Mouse (Mus musculus): ENCODE results near the gene Zfp428. TPM values are rescaled to one million over a fixed set of nuclear protein-coding genes. Genes with fewer than 3 reads are reported as not detected.

Zfp428 gene
- polyA plus RNA-seq, 1 experiment from 2014 or later = 83.8 TPM

DNA sequence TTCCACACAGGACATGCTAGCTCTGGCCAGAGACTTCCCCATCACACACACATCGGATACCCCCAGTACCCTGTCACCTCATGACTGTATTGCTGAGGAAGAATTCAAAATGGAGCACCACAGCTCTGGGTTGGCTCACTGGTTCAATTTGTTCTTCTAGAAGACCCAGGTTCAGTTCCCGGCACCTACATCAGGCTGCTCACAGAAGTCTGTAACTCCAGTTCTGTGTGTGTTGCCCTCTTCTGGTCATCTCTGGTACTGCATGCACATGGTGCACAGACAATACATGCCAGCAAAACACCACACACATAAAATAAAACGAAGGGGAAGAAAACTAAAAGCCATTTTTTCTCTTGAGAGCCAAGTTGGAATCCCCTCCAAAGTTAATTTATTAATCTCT lies 37.7 kb upstream of the Zfp428 start:
- H3K4me3 ChIP-seq (ENCODE audit: low read depth, low read length) = no peak overlapping the region
- 81% methylated on average over 3 of the region's 3 CpGs for WGBS
- H3K36me3 ChIP-seq (ENCODE audit: control insufficient read depth, insufficient read depth, low read length) = no peaks in the 10 kb centered on the region
- no peaks in the 10 kb centered on the region for H3K9me3 ChIP-seq (ENCODE audit: control insufficient read depth, low read length)
- DNase-seq (ENCODE audit: low spot score, missing footprints) (peak; percentile 85), ATAC-seq (ENCODE audit: low FRiP score) (no peak)
- H3K27me3 ChIP-seq (ENCODE audit: control insufficient read depth, insufficient read depth, low read length) = no peaks in the 10 kb centered on the region
- H3K4me1 ChIP-seq (ENCODE audit: control insufficient read depth, insufficient read depth, low read length) = no peaks in the 10 kb centered on the region
- H3K27ac ChIP-seq (ENCODE audit: low read depth, low read length) = no peak overlapping the region
- no peak overlapping the region for H3K4me2 ChIP-seq
- H3K9ac ChIP-seq (ENCODE audit: low read length) = no peak overlapping the region

DNA sequence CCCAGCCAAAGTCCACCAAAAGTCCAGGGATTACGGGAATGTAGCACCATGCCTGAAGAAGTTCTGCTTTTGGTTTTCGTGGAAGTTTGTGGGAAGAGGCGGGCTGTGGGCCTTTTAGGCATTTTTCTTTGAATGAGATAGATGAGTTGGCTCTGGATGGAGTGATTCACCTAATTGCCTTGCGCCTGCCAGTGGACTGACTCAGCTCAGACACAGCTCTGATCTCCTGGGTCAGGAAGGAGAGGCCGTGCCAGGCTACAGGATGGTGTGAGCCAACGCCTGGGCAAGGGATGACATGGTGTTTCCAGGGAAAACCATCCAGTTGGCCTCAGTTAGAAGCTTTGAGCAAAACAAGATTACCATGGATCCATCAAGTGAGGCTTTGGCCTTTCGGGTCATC lies 36.5 kb upstream of the Zfp428 start:
- Histone ChIP-seq H3K4me1 (ENCODE audit: control insufficient read depth, insufficient read depth, low read length) (no peaks in the 10 kb centered on the region), H3K36me3 (ENCODE audit: control insufficient read depth, insufficient read depth, low read length) (no peaks in the 10 kb centered on the region), H3K9me3 (ENCODE audit: control insufficient read depth, low read length) (no peaks in the 10 kb centered on the region), H3K27me3 (ENCODE audit: control insufficient read depth, insufficient read depth, low read length) (no peaks in the 10 kb centered on the region), H3K4me3 (ENCODE audit: low read depth, low read length) (no peak overlapping the region), H3K9ac (ENCODE audit: low read length) (no peak overlapping the region), H3K4me2 (no peak overlapping the region), H3K27ac (ENCODE audit: low read depth, low read length) (no peak overlapping the region)
- ATAC-seq (ENCODE audit: low FRiP score) = no peak
- WGBS = 93% methylated on average over 7 of the region's 7 CpGs
- peak; percentile 37 for DNase-seq (ENCODE audit: low spot score, missing footprints)

DNA sequence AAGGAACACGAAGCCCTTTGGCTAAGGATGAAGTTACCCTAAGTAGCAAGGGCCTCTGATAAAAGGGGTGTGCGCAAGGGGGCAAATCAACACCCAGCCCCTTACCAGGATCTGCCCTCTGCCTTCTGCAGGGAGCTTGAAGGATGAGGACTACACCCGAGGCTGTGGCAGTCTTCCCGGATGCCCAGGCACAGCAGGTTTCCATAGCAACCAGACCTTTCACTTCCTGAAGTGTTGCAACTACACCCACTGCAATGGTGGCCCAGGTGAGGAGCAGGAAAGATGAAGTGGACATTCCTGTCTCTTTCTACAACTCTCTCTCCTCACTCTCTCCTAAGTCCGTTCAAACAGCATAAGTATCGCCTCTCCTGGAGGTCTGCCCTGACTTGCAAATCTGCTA lies 34.4 kb upstream of the Zfp428 start:
- ATAC-seq (ENCODE audit: low FRiP score) (no peak), DNase-seq (ENCODE audit: low spot score, missing footprints) (peak; percentile 54)
- Histone ChIP-seq H3K4me3 (ENCODE audit: low read depth, low read length) (no peak overlapping the region), H3K4me1 (ENCODE audit: control insufficient read depth, insufficient read depth, low read length) (no peaks in the 10 kb centered on the region), H3K27ac (ENCODE audit: low read depth, low read length) (no peak overlapping the region), H3K36me3 (ENCODE audit: control insufficient read depth, insufficient read depth, low read length) (no peaks in the 10 kb centered on the region), H3K4me2 (no peak overlapping the region), H3K9me3 (ENCODE audit: control insufficient read depth, low read length) (no peaks in the 10 kb centered on the region), H3K27me3 (ENCODE audit: control insufficient read depth, insufficient read depth, low read length) (no peaks in the 10 kb centered on the region), H3K9ac (ENCODE audit: low read length) (no peak overlapping the region)
- WGBS = 90% methylated on average over 6 of the region's 6 CpGs

DNA sequence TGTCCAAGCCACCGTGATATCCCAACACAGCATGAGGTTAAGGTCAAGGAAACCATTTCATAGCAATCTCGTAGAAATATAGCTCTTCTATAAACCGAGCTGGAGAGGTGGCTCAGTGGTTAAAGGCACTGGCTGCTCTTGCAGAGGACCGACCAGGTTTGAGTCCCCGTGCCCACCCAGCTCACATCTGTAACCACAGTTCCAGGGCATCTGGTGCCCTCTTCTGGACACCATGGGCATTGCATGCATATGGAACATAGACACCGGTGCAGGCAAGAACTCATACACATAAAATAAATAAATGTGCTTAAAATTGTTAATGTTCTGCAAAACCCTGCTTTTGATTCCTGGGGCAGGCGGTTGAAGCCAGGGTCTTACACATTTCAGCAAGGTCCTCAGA lies 33.9 kb upstream of the Zfp428 start:
- peak; percentile 88 for DNase-seq (ENCODE audit: low spot score, missing footprints)

DNA sequence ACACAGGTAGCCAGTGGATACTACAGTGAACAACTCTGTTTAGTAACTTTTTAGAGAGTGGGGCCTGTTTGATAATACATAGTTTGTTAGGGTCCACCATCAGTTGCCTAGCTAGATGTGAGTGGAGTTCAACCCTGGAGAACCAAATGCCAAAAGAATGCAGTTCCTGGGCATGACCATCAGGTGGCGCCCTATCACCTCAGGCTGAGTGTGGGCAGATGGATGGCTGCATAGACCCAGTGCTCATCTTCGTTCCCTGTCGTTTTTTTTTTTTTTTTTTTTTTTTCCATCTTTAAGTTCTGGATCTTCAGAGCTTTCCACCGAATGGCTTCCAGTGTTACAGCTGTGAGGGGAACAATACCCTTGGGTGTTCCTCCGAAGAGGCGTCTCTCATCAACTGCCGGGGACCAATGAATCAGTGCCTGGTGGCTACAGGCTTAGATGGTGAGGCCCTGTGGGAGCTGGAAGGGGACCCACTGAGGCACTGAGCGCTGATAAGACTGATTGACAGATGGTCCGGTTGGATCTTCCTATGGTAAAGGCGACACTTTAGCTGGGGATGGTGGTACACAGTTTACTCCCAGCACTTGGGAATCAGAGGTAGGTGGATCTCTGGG lies 32.8 kb upstream of the Zfp428 start:
- 52% methylated on average over 10 of the region's 10 CpGs for WGBS
- ATAC-seq (ENCODE audit: low FRiP score) = peak; percentile 69

More for the DNA sequence above, 33.9 kb upstream of the Zfp428 start:
- H3K4me2 ChIP-seq = no peak overlapping the region
- H3K27me3 ChIP-seq (ENCODE audit: control insufficient read depth, insufficient read depth, low read length) = no peaks in the 10 kb centered on the region
- no peaks in the 10 kb centered on the region for H3K36me3 ChIP-seq (ENCODE audit: control insufficient read depth, insufficient read depth, low read length)
- no peak overlapping the region for H3K27ac ChIP-seq (ENCODE audit: low read depth, low read length)
- H3K9me3 ChIP-seq (ENCODE audit: control insufficient read depth, low read length) = no peaks in the 10 kb centered on the region
- ATAC-seq (ENCODE audit: low FRiP score) = peak; percentile 27; the same call in 1 of the 2 replicates
- H3K4me1 ChIP-seq (ENCODE audit: control insufficient read depth, insufficient read depth, low read length) = no peaks in the 10 kb centered on the region
- H3K4me3 ChIP-seq (ENCODE audit: low read depth, low read length) = no peak overlapping the region
- 74% methylated on average over 7 of the region's 7 CpGs for WGBS
- H3K9ac ChIP-seq (ENCODE audit: low read length) = no peak overlapping the region

DNA sequence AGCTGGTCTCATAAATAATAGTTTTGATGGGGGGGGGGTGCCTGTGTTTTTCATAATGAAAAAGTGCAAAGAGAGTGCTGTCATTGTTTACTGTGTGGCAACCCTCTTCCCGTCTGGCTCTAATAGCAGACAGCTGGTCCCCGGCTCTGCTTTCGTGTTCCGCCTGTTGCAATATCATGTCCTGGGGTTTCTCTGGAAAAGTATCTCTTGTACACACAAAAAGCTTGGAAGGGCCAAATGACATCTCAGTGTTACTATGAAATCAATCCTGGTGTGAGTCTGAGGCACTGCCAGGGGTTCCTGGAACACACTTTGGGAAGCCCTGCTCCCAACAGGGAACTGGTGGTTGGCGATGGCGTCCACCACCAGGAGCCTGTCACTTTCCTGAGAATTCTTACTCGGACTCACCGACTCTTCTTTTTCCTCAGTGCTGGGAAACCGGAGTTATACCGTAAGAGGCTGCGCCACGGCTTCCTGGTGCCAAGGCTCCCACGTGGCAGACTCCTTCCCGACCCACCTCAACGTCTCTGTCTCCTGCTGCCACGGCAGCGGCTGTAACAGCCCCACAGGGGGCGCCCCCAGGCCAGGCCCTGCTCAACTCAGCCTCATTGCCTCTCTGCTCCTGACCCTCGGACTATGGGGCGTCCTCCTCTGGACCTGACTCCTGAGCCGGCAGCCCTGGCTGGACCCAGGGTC lies 31.8 kb upstream of the Zfp428 start:
- no peak overlapping the region for H3K4me2 ChIP-seq
- no peak for ATAC-seq (ENCODE audit: low FRiP score)
- H3K4me1 ChIP-seq (ENCODE audit: control insufficient read depth, insufficient read depth, low read length) = no peaks in the 10 kb centered on the region
- WGBS = 37% methylated on average over 21 of the region's 21 CpGs
- peak; percentile 82 for DNase-seq (ENCODE audit: low spot score, missing footprints)
- H3K27ac ChIP-seq (ENCODE audit: low read depth, low read length) = no peak overlapping the region
- no peak overlapping the region for H3K4me3 ChIP-seq (ENCODE audit: low read depth, low read length)
- H3K27me3 ChIP-seq (ENCODE audit: control insufficient read depth, insufficient read depth, low read length) = no peaks in the 10 kb centered on the region
- no peaks in the 10 kb centered on the region for H3K36me3 ChIP-seq (ENCODE audit: control insufficient read depth, insufficient read depth, low read length)
- no peak overlapping the region for H3K9ac ChIP-seq (ENCODE audit: low read length)
- H3K9me3 ChIP-seq (ENCODE audit: control insufficient read depth, low read length) = no peaks in the 10 kb centered on the region

More for the DNA sequence above, 32.8 kb upstream of the Zfp428 start:
- Histone ChIP-seq H3K27me3 (ENCODE audit: control insufficient read depth, insufficient read depth, low read length) (no peaks in the 10 kb centered on the region), H3K4me2 (no peak overlapping the region), H3K4me1 (ENCODE audit: control insufficient read depth, insufficient read depth, low read length) (no peaks in the 10 kb centered on the region), H3K9me3 (ENCODE audit: control insufficient read depth, low read length) (no peaks in the 10 kb centered on the region), H3K9ac (ENCODE audit: low read length) (no peak overlapping the region), H3K4me3 (ENCODE audit: low read depth, low read length) (no peak overlapping the region), H3K27ac (ENCODE audit: low read depth, low read length) (no peak overlapping the region), H3K36me3 (ENCODE audit: control insufficient read depth, insufficient read depth, low read length) (no peaks in the 10 kb centered on the region)
- DNase-seq (ENCODE audit: low spot score, missing footprints) = peak; percentile 92

DNA sequence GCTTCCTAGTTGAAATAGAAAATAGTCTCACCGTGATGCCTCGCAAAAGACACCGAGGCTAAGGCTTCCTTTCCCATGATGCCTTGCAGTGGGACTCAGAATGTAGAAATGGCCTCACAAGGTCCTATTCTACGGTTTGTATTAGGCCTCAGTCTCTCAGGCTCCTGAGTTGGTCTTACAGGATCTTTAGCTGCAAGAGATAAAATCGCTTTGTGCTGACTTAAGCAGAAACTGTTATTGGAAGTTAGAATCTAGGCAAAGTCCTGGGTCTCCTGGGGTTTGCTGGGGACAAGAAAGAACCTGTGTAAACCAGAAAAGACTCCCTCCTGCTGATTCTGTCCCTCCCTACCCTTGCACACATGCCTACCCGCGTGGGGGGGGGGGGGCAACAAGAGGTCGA lies 30.5 kb upstream of the Zfp428 start:
- peaks cover 3% of the 10 kb centered on the region for H3K4me1 ChIP-seq (ENCODE audit: control insufficient read depth, insufficient read depth, low read length)
- no peak overlapping the region for H3K4me3 ChIP-seq (ENCODE audit: low read depth, low read length)
- no peaks in the 10 kb centered on the region for H3K9me3 ChIP-seq (ENCODE audit: control insufficient read depth, low read length)
- no peak overlapping the region for H3K27ac ChIP-seq (ENCODE audit: low read depth, low read length)
- no peak overlapping the region for H3K9ac ChIP-seq (ENCODE audit: low read length)
- no peak overlapping the region for H3K4me2 ChIP-seq
- 84% methylated on average over 8 of the region's 8 CpGs for WGBS
- H3K27me3 ChIP-seq (ENCODE audit: control insufficient read depth, insufficient read depth, low read length) = peaks cover 7% of the 10 kb centered on the region
- H3K36me3 ChIP-seq (ENCODE audit: control insufficient read depth, insufficient read depth, low read length) = no peaks in the 10 kb centered on the region
- ATAC-seq (ENCODE audit: low FRiP score) = no peak
- DNase-seq (ENCODE audit: low spot score, missing footprints) = peak; percentile 65

DNA sequence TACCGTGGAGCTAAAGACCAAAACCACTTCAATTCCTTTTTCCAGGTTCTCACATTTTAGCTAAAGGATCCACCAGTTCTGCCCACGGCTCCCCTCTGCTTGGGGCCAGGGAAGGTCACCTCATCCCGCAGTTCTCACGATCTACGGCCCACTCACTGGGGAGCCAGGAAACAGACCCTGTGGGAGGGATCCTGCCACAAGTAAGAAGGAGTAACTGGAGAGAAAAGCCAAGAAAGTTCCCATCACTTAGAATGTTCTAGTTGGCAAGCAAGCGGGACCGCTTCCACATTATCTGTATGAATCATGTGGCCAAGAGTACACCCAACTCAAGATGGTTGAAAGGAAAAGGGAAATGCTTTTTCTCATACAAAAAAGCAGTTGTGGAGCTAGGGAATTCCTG lies 29.9 kb upstream of the Zfp428 start:
- H3K9me3 ChIP-seq (ENCODE audit: control insufficient read depth, low read length) = no peaks in the 10 kb centered on the region
- H3K4me1 ChIP-seq (ENCODE audit: control insufficient read depth, insufficient read depth, low read length) = peaks cover 5% of the 10 kb centered on the region
- no peak overlapping the region for H3K27ac ChIP-seq (ENCODE audit: low read depth, low read length)
- no peak overlapping the region for H3K4me2 ChIP-seq
- DNase-seq (ENCODE audit: low spot score, missing footprints) (no peak), ATAC-seq (ENCODE audit: low FRiP score) (no peak)
- WGBS = 81% methylated on average over 7 of the region's 7 CpGs
- peaks cover 7% of the 10 kb centered on the region for H3K27me3 ChIP-seq (ENCODE audit: control insufficient read depth, insufficient read depth, low read length)
- no peak overlapping the region for H3K4me3 ChIP-seq (ENCODE audit: low read depth, low read length)
- H3K9ac ChIP-seq (ENCODE audit: low read length) = no peak overlapping the region
- H3K36me3 ChIP-seq (ENCODE audit: control insufficient read depth, insufficient read depth, low read length) = no peaks in the 10 kb centered on the region

DNA sequence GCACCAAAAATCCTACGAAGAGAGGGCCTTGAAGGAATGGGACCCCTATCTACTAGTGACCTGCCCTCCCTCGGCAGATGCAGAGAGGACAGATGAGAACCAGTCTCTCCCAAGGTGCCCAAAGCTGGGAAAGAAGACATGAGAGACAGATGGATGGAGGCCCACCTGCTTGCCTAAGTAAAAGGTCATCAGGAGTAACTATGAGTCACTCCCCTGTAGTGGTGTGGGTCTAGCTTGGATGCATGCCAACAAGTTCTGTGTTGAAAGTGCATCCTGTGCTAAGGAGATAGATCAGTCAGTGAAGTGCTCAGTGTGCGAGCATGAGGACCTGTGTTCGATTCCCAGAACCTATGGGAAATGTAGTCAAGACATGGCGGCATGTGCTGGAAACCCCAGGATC lies 27.9 kb upstream of the Zfp428 start:
- WGBS = 88% methylated on average over 5 of the region's 5 CpGs
- H3K9ac ChIP-seq (ENCODE audit: low read length) = no peak overlapping the region
- ATAC-seq (ENCODE audit: low FRiP score) = no peak
- H3K36me3 ChIP-seq (ENCODE audit: control insufficient read depth, insufficient read depth, low read length) = no peaks in the 10 kb centered on the region
- peaks cover 12% of the 10 kb centered on the region for H3K4me1 ChIP-seq (ENCODE audit: control insufficient read depth, insufficient read depth, low read length)
- no peak overlapping the region for H3K4me2 ChIP-seq
- DNase-seq (ENCODE audit: low spot score, missing footprints) = peak; percentile 54
- H3K4me3 ChIP-seq (ENCODE audit: low read depth, low read length) = no peak overlapping the region
- no peaks in the 10 kb centered on the region for H3K9me3 ChIP-seq (ENCODE audit: control insufficient read depth, low read length)
- no peak overlapping the region for H3K27ac ChIP-seq (ENCODE audit: low read depth, low read length)
- H3K27me3 ChIP-seq (ENCODE audit: control insufficient read depth, insufficient read depth, low read length) = peaks cover 7% of the 10 kb centered on the region
